Mouse (Mus musculus) monocyte, adult 2 months (primary cell): ENCODE results near the gene Sox2.

Experiments
- DNase-seq, 2 experiments: peaks; one replicate each; pipeline ENCODE4 v3.0.0; 2022; ENCODE audit warnings: low spot score in 2 of 2, low read depth in 1 of 2

Sox2 gene

GRCm38 (mm10) chr3:34643067-34643466 is 7.1 kb upstream of the Sox2 start:
- no peak for DNase-seq

GRCm38 (mm10) chr3:34643536-34644115 is 6.6 kb upstream of the Sox2 start:
- DNase-seq: no peak

- no peak for DNase-seq
Observed at GRCm38 (mm10) chr3:34646169-34646568, 4.0 kb upstream of the Sox2 start.

- DNase-seq: no peak
Observed at GRCm38 (mm10) chr3:34647688-34648087, 2.5 kb upstream of the Sox2 start.

- no peak for DNase-seq
Observed at GRCm38 (mm10) chr3:34648105-34648832, 1.9 kb upstream of the Sox2 start.

- no peak for DNase-seq
Observed at GRCm38 (mm10) chr3:34648833-34649719, 1.1 kb upstream of the Sox2 start.

GRCm38 (mm10) chr3:34650621-34651361 is 586 bp downstream of the Sox2 start:
- DNase-seq: no peak

- no peak for DNase-seq
Observed at GRCm38 (mm10) chr3:34651486-34652170, 1.4 kb downstream of the Sox2 start.

- DNase-seq: no peak
Observed at GRCm38 (mm10) chr3:34652616-34653015, 2.4 kb downstream of the Sox2 start.

GRCm38 (mm10) chr3:34653235-34653976 is 3.2 kb downstream of the Sox2 start:
- no peak for DNase-seq

- DNase-seq: no peak
Observed at GRCm38 (mm10) chr3:34653977-34654500, 3.8 kb downstream of the Sox2 start.

GRCm38 (mm10) chr3:34654781-34655180 is 4.6 kb downstream of the Sox2 start:
- no peak for DNase-seq

GRCm38 (mm10) chr3:34655311-34656075 is 5.3 kb downstream of the Sox2 start:
- no peak for DNase-seq

- DNase-seq: no peak
Observed at GRCm38 (mm10) chr3:34656153-34656552, 5.9 kb downstream of the Sox2 start.

- DNase-seq: no peak
Observed at GRCm38 (mm10) chr3:34656813-34657700, 6.9 kb downstream of the Sox2 start.

- DNase-seq: no peak
Observed at GRCm38 (mm10) chr3:34657701-34658090, 7.5 kb downstream of the Sox2 start.

GRCm38 (mm10) chr3:34658241-34658965 is 8.2 kb downstream of the Sox2 start:
- no peak for DNase-seq
